Comparison of ENCODE assay signal across 9 mouse cellular contexts in genomic region chr8:120632969-120633664, GRCm38 (mm10). TPM values are rescaled to one million over a fixed set of nuclear protein-coding genes. Genes with fewer than 3 reads are reported as not detected.
A peak's percentile ranks its signal among the peaks of the same experiment; 100 is the strongest.
DNase-seq lines count a peak whose midpoint lies in the region; ATAC-seq lines count a peak whose summit lies in the region.
"Had no signal": no experiment of that assay in that cellular context is flagged by ENCODE, and none has a peak within 500 bp of the region (broad histone marks: within the 10 kb centered on the region; RNA-seq: fewer than 3 reads in every experiment).

No protein-coding gene starts in this region.

- H3K9me3 ChIP-seq in heart, embryonic 15.5 days (replicated peaks), result no peaks in the 10 kb centered on the region
- no peaks in the 10 kb centered on the region for H3K9me3 ChIP-seq in hindbrain, embryonic 14.5 days (ENCODE audit: control insufficient read depth, low read length)
- no peaks in the 10 kb centered on the region for H3K9me3 ChIP-seq in midbrain, embryonic 13.5 days

- intact Hi-C loops in heart, postnatal 10 days (cut with DNase I), result no loop called here

- no peak overlapping the region for H3K9ac ChIP-seq in heart, embryonic 15.5 days
- H3K9ac ChIP-seq in hindbrain, embryonic 14.5 days, result peak overlapping the region; percentile 83
- H3K9ac ChIP-seq in midbrain, embryonic 13.5 days (replicated peaks), result peak overlapping the region; percentile 76; the same call in 1 of the 2 replicates

- H3K27me3 ChIP-seq in heart, embryonic 15.5 days, result 0 out of 2 replicates have a peak, but pooled peaks cover 5% of the 10 kb centered on the region
- H3K27me3 ChIP-seq in hindbrain, embryonic 14.5 days (ENCODE audit: control insufficient read depth, insufficient read depth, low read length), result peaks cover 9% of the 10 kb centered on the region
- peaks cover 39% of the 10 kb centered on the region for H3K27me3 ChIP-seq in midbrain, embryonic 13.5 days

- H3K4me2 ChIP-seq in heart, embryonic 15.5 days, result peak overlapping the region; percentile 98
- H3K4me2 ChIP-seq in hindbrain, embryonic 14.5 days (replicated peaks), result peak overlapping the region; percentile 100
- peak overlapping the region; percentile 97 for H3K4me2 ChIP-seq in midbrain, embryonic 13.5 days (replicated peaks)

- 37% methylated on average over 17 of the region's 17 CpGs for WGBS in heart, embryonic 15.5 days
- WGBS in hindbrain, embryonic 14.5 days, result 24% methylated on average over 17 of the region's 17 CpGs
- 23% methylated on average over 17 of the region's 17 CpGs for WGBS in midbrain, embryonic 13.5 days

- no peak overlapping the region for H3K27ac ChIP-seq in heart, embryonic 15.5 days
- peak overlapping the region; percentile 56 for H3K27ac ChIP-seq in brown adipose tissue, adult 24 weeks (replicated peaks; ENCODE audit: low read depth, low read length)
- H3K27ac ChIP-seq in hindbrain, embryonic 14.5 days, result no peak overlapping the region
- no peak overlapping the region for H3K27ac ChIP-seq in midbrain, embryonic 13.5 days

- H3K36me3 ChIP-seq in heart, embryonic 15.5 days, result no peaks in the 10 kb centered on the region
- no peaks in the 10 kb centered on the region for H3K36me3 ChIP-seq in hindbrain, embryonic 14.5 days (replicated peaks; ENCODE audit: control insufficient read depth, insufficient read depth)
- no peaks in the 10 kb centered on the region for H3K36me3 ChIP-seq in midbrain, embryonic 13.5 days

- no peak for ATAC-seq in heart, embryonic 15.5 days (replicated peaks; ENCODE audit: insufficient number of reproducible peaks, insufficient read depth, low FRiP score, low read depth)
- ATAC-seq in hindbrain, embryonic 14.5 days (ENCODE audit: low FRiP score), result no peak
- 0 out of 2 replicates have a peak, but pooled peaks have one; percentile 35 for ATAC-seq in midbrain, embryonic 13.5 days

- no peak for DNase-seq in heart, postnatal 10 days
- DNase-seq in hindbrain, embryonic 14.5 days (ENCODE audit: low spot score), result no peak
- DNase-seq in cerebellum, postnatal 36 days, result no peak
- no peak for DNase-seq in cerebellum, postnatal 14 days
- DNase-seq in thymus, postnatal 25 days, result no peak
- DNase-seq: kidney, postnatal 25 days had no signal

- H3K4me3 ChIP-seq in heart, embryonic 15.5 days, result peak overlapping the region; percentile 64
- peak overlapping the region; percentile 79 for H3K4me3 ChIP-seq in brown adipose tissue, adult 24 weeks (ENCODE audit: insufficient read depth, low read depth, low read length)
- H3K4me3 ChIP-seq in hindbrain, embryonic 14.5 days (replicated peaks; ENCODE audit: low read length), result peak overlapping the region; percentile 73
- H3K4me3 ChIP-seq in midbrain, embryonic 13.5 days (replicated peaks), result peak overlapping the region; percentile 60

- peaks cover 22% of the 10 kb centered on the region for H3K4me1 ChIP-seq in heart, embryonic 15.5 days (replicated peaks)
- no peaks in the 10 kb centered on the region; the same call in 1 of the 2 replicates for H3K4me1 ChIP-seq in brown adipose tissue, adult 24 weeks (ENCODE audit: control insufficient read depth, insufficient read depth, insufficient read length, low read length)
- peaks cover 11% of the 10 kb centered on the region for H3K4me1 ChIP-seq in hindbrain, embryonic 14.5 days (replicated peaks; ENCODE audit: control insufficient read depth, insufficient read depth, low read length)
- H3K4me1 ChIP-seq in midbrain, embryonic 13.5 days (replicated peaks), result peaks cover 18% of the 10 kb centered on the region

RNA-seq across cellular contexts. Expression of gene 1190005I06Rik, which starts 14.3 kb away (rescaled TPM):
- 3.0 and 4.4 TPM in 2 replicates for polyA plus RNA-seq in heart, embryonic 15.5 days (2015; fragmentation: Nextera tagmentation; extraction: Ambion mirVana)
- total RNA-seq in heart, postnatal 10 days (2021), result 1 to 10 TPM; 5.1 to 10.0 TPM
- polyA plus RNA-seq in brown adipose tissue, adult 24 weeks (2012; ENCODE audit: insufficient read depth, insufficient read length, missing spikeins), result 49.2 and 62.6 TPM in 2 replicates
- 12.4 and 15.4 TPM in 2 replicates for polyA plus RNA-seq in hindbrain, embryonic 14.5 days (2014; fragmentation: Nextera tagmentation; extraction: Ambion mirVana)
- 6.0 and 8.3 TPM in 2 replicates for polyA plus RNA-seq in midbrain, embryonic 13.5 days (2015; fragmentation: Nextera tagmentation; extraction: Ambion mirVana)

RNA-seq across cellular contexts. Expression of gene Gm27021, which starts 34.8 kb away (rescaled TPM):
- polyA plus RNA-seq in heart, embryonic 15.5 days (2015; fragmentation: Nextera tagmentation; extraction: Ambion mirVana), result 2.1 and 2.5 TPM in 2 replicates
- under 1 TPM in 1 of 2 experiments, not detected in 1; 0.48 TPM for total RNA-seq in heart, postnatal 10 days (2021)
- polyA plus RNA-seq in brown adipose tissue, adult 24 weeks (2012; ENCODE audit: insufficient read depth, insufficient read length, missing spikeins), result not detected in 2 replicates
- polyA plus RNA-seq in hindbrain, embryonic 14.5 days (2014; fragmentation: Nextera tagmentation; extraction: Ambion mirVana), result 4.4 and 10.0 TPM in 2 replicates
- polyA plus RNA-seq in midbrain, embryonic 13.5 days (2015; fragmentation: Nextera tagmentation; extraction: Ambion mirVana), result 5.2 and 5.3 TPM in 2 replicates

RNA-seq across cellular contexts. Expression of gene Cox4i1, which starts 34.9 kb away (rescaled TPM):
- polyA plus RNA-seq in heart, embryonic 15.5 days (2015; fragmentation: Nextera tagmentation; extraction: Ambion mirVana), result 1,832 and 2,366 TPM in 2 replicates
- 1,000 to 10,000 TPM; 3,943 to 4,033 TPM for total RNA-seq in heart, postnatal 10 days (2021)
- polyA plus RNA-seq in brown adipose tissue, adult 24 weeks (2012; ENCODE audit: insufficient read depth, insufficient read length, missing spikeins), result 3,967 and 4,844 TPM in 2 replicates
- 1,174 and 1,254 TPM in 2 replicates for polyA plus RNA-seq in hindbrain, embryonic 14.5 days (2014; fragmentation: Nextera tagmentation; extraction: Ambion mirVana)
- 1,057 and 1,066 TPM in 2 replicates for polyA plus RNA-seq in midbrain, embryonic 13.5 days (2015; fragmentation: Nextera tagmentation; extraction: Ambion mirVana)

RNA-seq across cellular contexts. Expression of gene Emc8, which starts 35.3 kb away (rescaled TPM):
- 144 and 163 TPM in 2 replicates for polyA plus RNA-seq in heart, embryonic 15.5 days (2015; fragmentation: Nextera tagmentation; extraction: Ambion mirVana)
- 10 to 100 TPM; 65.9 to 68.6 TPM for total RNA-seq in heart, postnatal 10 days (2021)
- polyA plus RNA-seq in brown adipose tissue, adult 24 weeks (2012; ENCODE audit: insufficient read depth, insufficient read length, missing spikeins), result 78.9 and 99.3 TPM in 2 replicates
- 113 and 138 TPM in 2 replicates for polyA plus RNA-seq in hindbrain, embryonic 14.5 days (2014; fragmentation: Nextera tagmentation; extraction: Ambion mirVana)
- 161 and 180 TPM in 2 replicates for polyA plus RNA-seq in midbrain, embryonic 13.5 days (2015; fragmentation: Nextera tagmentation; extraction: Ambion mirVana)

RNA-seq across cellular contexts. Expression of gene Gins2, which starts 44.0 kb away (rescaled TPM):
- 43.9 and 56.2 TPM in 2 replicates for polyA plus RNA-seq in heart, embryonic 15.5 days (2015; fragmentation: Nextera tagmentation; extraction: Ambion mirVana)
- 10 to 100 TPM; 14.6 to 15.2 TPM for total RNA-seq in heart, postnatal 10 days (2021)
- 5.4 and 6.5 TPM in 2 replicates for polyA plus RNA-seq in brown adipose tissue, adult 24 weeks (2012; ENCODE audit: insufficient read depth, insufficient read length, missing spikeins)
- polyA plus RNA-seq in hindbrain, embryonic 14.5 days (2014; fragmentation: Nextera tagmentation; extraction: Ambion mirVana), result 17.5 and 18.2 TPM in 2 replicates
- 36.7 and 37.9 TPM in 2 replicates for polyA plus RNA-seq in midbrain, embryonic 13.5 days (2015; fragmentation: Nextera tagmentation; extraction: Ambion mirVana)
